Mouse (Mus musculus): ENCODE data around the gene Plcg2.

The Plcg2 gene

DNA sequence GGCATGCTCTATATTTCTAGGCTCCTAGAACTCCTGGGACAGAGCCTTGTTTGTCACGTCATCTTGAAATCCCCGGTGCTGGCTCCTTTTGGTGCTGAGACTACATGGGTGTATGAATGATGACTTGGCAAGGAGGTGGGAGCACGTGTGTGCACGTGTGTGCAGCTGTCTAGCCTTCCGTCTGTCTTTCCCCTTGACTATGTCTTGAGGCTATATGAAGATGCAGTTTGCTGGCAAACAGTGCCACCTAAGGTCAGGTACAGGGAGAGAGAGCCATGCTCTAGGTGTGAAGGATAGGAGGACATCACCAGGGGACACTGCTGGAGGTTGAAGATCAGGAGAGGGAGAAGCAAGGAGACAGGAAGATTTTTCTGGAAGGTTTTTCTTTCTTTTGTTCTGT is 49.9 kb downstream of the Plcg2 start:
- DNase-seq (ENCODE audit: low spot score), result no peak

- no peak for DNase-seq (ENCODE audit: low spot score)
Observed at GRCm38 (mm10) chr8:117548453-117548852, 50.4 kb downstream of the Plcg2 start.

- no peak for DNase-seq (ENCODE audit: low spot score)
Observed at GRCm38 (mm10) chr8:117550529-117550928, 52.4 kb downstream of the Plcg2 start.

GRCm38 (mm10) chr8:117561014-117561413 is 62.9 kb downstream of the Plcg2 start:
- no peak for DNase-seq (ENCODE audit: low spot score)

DNA sequence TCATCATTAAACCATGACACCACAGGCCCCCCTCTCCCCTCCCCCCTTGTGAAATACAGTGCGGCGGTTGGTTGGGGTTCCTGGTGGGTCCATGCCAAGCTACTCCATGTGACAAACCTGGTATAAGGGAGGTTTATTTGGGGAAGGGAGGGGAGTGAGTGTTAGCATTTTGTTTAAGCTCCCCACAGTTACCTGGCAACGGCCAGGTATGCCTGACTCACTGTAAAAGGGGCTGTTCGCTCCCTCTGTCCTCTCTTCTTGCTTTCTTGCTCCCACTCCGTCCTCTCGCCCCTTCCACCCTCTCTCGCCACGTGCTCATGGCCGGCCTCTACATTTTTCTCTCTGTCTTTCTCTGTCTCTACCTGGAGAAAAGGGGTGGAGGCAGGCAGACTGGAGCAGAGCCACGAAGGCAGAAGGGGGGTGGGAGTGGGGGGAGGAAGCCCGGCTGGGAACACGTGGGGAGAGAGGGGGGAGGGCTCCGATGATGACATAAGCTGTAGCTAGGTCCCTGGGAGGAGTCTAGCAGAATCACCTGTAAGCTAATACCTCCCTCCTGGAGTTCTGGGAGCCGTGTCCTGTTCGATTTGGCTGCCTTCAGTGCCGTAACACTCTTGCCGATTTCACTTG is 63.8 kb downstream of the Plcg2 start:
- DNase-seq (ENCODE audit: low spot score), result no peak

DNA sequence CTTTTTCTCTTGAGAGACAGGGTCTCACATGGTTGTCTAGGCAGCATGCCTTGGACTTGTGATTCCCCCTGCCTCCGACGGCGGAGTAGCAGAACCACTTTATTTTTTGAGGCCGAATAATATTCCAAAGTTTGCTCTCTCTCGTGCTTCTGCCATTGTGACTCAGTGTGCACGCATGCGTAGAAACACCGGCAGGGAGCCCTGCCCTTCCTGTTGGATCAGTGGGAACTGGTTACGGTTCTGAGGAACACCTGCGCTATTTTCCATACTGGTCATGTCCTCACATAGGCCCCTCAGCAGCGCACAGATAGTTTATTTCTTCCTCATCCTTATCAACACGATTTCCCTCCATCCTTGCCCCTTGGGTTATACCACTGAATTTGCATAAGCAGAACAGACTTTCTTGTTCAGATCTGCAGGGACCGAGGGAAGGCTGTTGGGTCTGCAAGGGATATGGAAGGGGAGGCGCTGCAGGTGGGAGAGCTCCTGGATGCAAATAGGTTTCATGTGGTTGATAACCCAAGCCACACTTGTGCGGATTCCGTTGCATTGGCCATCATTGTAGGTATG is 64.4 kb downstream of the Plcg2 start:
- DNase-seq (ENCODE audit: low spot score), result no peak

DNA sequence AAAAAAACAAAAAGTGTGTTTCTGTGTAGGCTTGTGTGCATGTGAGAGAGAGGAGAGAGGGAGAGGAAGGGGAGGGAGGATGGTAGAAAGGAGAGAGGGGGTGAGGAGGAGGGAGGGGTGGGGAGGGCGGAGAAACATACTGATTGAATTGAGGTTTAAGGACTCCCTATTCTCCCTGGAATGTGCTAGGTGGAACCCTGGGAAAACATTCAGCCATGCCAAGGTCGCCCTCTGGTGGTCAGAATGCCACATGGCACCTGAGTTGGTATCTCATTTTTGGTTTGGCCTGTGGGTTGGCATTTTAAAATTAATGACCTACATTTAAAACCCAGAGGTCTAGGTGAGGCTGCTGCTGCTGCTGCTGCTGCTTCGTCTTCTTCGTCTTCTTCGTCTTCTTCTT is 71.3 kb downstream of the Plcg2 start:
- DNase-seq (ENCODE audit: low spot score), result peak; percentile 54

- no peak for DNase-seq (ENCODE audit: low spot score)
Observed at GRCm38 (mm10) chr8:117576291-117576785, 78.2 kb downstream of the Plcg2 start.

GRCm38 (mm10) chr8:117577059-117577458 is 79.0 kb downstream of the Plcg2 start:
- DNase-seq (ENCODE audit: low spot score), result no peak

DNA sequence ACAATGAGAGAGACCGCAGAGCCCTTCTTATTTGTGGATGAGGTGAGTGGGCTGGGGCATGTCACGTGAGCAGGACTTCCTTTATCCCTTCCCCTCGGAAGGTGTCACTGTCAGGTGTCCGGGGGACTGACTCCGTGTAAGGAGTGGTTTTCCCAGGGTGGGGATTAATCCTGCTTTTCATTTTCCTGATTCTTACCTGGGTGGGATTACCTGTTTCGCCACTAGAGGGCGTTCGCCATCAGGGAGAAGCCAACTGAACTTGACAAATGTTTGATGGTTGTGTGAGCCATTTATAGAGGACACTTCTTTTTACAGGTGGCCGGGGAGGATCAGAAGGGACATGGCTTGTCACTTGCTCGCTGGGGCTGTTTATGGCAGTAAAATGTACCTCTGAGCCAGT is 79.8 kb downstream of the Plcg2 start:
- DNase-seq (ENCODE audit: low spot score), result no peak

DNA sequence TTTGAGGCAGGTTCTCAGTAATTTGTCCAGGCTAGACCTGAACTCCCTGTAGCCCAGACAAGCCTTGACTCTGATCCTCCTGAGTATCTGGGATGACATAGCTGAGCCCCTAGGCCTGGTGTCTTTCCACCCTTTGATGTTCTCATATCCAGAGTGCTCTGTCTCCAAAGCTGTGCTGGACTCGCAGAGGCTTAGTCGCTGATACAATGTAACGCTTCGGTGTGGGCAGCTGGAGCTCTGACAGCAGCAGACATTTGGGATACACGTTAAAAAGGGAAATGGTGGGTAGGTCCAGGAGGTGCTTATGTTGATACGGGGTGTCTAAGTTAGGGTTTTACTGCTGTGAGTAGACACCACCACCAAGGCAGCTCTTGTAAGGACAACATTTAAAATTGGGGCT is 80.8 kb downstream of the Plcg2 start:
- DNase-seq (ENCODE audit: low spot score), result no peak

DNA sequence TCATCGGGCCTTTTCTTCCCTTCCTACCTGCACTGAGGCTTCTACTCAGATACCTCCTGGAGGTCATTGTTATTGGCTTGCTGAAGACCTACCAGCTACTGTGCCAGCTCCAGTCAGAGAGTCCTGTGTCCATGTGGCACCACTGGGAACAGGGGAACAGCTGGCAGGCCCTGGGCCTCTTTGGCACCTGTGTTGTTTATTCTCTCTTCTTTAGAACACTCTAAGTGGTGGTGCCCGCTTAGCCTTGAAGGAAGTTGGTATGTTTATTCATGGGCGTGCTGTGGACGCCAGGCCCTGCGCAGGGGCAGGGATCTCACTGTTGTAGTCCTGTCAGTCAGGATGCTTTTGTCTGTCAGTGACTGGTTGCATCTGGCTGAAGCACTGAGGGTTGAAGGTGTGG is 95.8 kb downstream of the Plcg2 start:
- DNase-seq (ENCODE audit: low spot score), result no peak

DNA sequence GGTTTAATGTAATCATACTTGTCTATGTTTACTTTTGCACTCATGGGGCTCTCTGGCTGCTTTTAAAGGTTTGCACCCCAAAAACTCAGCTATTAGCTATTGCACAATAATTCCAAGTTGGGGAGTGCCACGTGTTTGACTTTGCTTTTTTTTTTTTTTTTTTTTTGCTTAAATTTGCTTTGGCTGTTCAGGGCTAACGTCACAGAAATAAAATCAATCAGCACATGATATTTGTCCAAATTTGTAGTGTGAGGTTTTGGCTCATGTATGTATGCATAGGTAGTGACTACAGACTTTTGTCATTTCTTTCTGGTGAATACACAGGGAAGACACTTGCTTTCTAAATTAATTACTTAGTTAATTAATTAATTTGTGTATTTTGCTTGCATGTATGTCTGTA is 96.9 kb downstream of the Plcg2 start:
- DNase-seq (ENCODE audit: low spot score), result no peak

DNA sequence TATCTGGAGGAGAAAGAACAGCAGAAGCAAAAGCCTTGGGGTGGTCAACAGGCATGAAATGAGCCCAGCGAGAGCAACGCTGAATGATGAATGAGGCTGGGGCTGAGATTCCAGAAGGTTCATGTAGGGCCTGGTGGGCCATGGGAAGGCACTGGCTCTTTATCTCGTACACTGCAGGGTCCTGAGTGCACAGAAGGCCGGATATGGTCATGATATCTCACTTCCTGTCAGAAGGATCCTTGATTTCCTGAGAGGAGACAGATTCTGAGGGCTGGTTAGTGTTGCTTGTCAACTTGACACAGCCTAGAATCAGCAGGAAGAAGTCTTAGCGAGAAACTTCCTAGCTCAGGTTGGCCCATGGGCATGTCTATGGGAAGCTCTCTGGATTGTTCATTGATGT is 98.7 kb downstream of the Plcg2 start:
- DNase-seq (ENCODE audit: low spot score), result no peak

DNA sequence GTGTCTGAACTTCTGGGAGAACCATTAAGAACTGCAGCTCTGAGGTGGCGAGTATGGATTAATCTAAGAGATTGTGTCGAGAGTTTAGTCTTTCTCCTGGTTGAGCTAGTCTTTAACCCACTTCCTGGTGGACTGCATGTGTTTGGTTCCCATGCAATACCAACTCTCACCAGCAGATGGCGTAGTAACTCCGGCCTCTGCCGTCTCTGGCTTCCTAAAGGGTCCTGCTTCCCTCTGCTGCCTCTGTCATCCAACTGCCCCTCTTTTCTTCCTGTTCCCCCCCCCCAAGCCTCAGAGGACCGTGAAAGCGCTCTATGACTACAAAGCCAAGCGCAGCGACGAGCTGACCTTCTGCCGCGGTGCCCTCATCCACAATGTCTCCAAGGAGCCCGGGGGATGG is 102.7 kb downstream of the Plcg2 start:
- DNase-seq (ENCODE audit: low spot score), result no peak

DNA sequence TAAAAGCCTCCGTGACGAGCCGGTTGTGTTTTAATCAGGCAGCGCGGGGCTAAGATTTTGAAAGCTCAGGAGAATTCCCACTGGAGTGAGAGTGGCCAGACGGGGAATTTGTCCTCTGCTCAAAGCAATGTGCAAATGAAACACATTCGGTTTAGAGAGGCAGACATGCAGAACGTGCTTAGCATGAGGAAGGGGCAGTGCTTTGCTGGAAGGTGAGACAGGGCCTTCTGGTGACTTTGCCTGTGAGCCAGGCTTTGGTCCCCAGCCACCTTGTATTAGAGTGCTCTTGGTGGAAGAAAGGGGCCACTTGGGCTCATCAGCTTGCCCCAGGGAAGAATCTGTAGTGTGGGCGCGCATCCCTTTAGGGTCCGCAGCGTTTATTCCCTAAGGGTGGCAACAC is 106.0 kb downstream of the Plcg2 start:
- DNase-seq (ENCODE audit: low spot score), result no peak

DNA sequence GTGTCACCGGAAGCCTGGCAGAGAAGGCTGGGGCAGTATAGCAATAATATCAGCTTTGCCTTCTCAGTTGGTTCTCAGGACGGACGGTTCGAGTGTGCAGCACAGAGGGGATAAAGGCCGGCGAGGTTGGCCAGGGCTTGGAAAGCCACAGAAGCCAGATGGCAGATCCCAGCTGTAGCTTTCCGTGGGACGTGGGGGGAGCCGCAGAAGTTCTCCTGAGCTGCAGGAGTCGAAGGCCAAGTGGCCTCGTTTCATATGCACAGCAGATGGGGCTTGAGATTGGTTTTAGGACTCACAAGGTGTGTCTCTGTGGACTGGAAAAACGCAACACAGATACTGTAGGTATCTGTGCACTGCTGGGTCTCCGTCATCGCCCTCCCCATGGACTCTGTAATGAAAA is 106.6 kb downstream of the Plcg2 start:
- no peak for DNase-seq (ENCODE audit: low spot score)

GRCm38 (mm10) chr8:117605201-117605600 is 107.1 kb downstream of the Plcg2 start:
- no peak for DNase-seq (ENCODE audit: low spot score)

GRCm38 (mm10) chr8:117610506-117610905 is 112.4 kb downstream of the Plcg2 start:
- DNase-seq (ENCODE audit: low spot score), result no peak

DNA sequence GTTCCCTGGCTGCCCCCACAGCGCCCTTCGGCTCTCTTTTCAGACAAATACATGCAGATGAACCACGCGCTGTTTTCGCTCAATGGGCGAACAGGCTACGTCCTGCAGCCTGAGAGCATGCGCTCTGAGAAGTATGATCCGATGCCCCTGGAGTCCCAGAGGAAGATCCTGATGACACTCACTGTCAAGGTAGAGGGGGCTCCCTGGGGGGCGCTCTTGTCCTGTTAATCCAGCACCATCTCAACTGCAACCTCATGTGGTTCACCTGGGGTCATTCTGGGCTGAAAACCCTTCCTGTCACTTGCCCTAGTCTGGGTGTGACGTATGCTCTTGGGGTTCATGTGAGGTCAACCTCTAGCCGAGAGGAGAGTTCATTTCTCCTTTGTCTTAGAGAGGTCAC is 114.8 kb downstream of the Plcg2 start:
- DNase-seq (ENCODE audit: low spot score), result no peak

DNA sequence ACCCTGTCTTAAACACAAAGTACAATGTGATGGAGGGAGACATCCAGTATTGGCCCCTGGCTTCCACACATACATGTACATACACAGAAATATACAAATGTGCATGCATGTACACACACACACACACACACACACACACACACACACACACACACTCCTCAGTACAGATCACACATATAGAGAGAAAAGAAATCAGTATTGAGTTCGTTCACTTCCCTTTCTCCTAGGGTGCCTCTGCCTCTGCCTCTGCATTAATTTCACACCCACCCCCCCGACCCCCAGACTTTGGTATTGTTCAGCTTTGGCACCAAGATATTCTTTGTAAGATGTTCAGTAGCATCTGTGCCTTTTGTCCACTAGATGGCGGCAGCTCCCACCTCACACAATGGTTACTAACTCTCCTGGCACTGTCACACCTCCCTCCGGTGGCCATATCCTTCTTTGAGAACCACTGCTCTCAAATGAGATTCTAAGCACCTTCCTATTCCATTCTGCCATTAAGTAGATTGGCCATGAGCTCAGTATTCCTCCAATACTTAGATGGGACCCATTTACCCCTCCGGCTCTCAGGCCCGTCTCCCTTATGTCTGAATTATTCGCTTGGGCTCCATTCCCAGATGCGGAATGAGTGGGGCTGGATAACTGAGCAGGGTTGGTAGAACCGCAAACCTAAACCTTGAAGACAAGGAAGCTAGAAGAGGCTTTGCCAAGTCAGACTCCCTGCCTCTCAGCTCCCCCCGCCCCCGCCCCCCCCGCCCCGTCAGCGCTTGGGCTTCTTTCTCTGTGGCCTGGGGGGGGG is 128.1 kb downstream of the Plcg2 start:
- DNase-seq (ENCODE audit: low spot score), result peak; percentile 35

GRCm38 (mm10) chr8:117627096-117627495 is 129.0 kb downstream of the Plcg2 start:
- DNase-seq (ENCODE audit: low spot score), result no peak

DNA sequence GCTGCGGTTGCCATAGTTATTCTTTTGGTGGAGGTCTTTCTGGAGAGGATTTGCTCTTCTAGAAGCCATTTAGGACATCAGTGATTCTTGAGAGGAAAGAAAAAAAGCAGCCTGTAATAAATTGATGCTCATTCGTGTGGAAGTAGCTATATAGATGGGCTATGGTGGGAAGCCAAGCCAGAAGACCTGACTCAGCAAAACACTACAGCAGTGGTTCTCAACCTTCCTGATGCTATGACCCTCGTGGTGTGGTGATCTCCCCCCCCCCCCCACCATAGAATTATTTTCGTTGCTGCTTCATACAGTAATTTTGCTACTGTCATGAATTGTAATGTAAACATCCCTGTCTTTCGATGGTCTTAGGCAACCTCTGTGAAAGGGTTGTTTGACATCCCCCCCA is 134.4 kb downstream of the Plcg2 start:
- no peak for DNase-seq (ENCODE audit: low spot score)
